Mouse (Mus musculus): ENCODE data around the gene Sdcbp2. TPM values are rescaled to one million over a fixed set of nuclear protein-coding genes. Genes with fewer than 3 reads are reported as not detected.

Sdcbp2 gene
- 0.20 TPM in 2 replicates for polyA plus RNA-seq (2015; fragmentation: Nextera tagmentation; extraction: Ambion mirVana)

DNA sequence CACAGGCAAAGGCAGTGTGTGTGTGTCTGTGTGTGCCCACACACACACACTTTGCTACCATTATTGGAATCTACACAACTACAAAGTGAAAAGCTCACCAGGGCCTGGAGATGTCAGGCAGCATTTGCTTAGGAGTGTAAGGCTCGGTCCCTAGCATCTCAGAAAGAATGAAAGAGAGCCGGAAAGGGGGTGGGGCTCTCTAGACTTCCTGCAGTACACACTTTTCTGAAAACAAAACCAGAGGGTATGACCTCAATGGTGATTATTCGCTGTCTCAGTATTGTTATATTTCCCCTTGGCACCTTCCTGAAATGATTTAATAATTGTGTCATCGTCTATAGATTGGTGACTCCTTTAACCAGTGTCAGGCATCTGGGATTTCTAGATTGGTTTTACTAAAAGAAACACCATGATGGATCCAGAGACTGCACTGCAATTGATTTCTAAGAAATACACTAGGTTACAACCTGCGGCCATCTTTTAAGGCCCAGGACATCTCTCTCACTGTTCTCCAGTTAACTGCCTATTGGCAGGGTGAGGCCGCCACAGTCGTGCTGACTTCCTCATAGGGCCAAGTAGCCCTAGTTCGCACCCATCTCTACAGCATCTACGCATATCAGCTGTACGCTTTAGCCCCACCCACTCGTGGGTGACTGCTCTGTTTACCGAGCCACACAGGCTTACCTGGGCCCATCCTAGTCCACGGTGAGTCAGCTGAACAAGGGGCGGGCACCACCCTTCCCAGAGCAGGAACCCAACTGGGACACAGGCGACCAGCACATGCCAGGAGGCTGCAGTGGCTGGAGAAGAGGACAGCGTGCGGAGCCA is at the start of gene Sdcbp2:
Sdcbp2 (plus strand) TSS at position 750 of the 828 bp plus-strand sequence.
- ATAC-seq (no peak), DNase-seq (no peak)
- H3K36me3 ChIP-seq (replicated peaks; ENCODE audit: insufficient read depth, low read length): no peaks in the 10 kb centered on the region
- no peak within 1 kb of the TSS for H3K9ac ChIP-seq (replicated peaks)
- WGBS (ENCODE audit: insufficient replicate concordance): 57% methylated on average over 17 of the region's 17 CpGs
- no peak within 1 kb of the TSS for H3K4me2 ChIP-seq (ENCODE audit: low read depth, low read length)
- peaks cover 14% of the 10 kb centered on the region for H3K4me1 ChIP-seq (ENCODE audit: insufficient read depth)
- no peaks in the 10 kb centered on the region for H3K9me3 ChIP-seq (ENCODE audit: low read length)
- no peak within 1 kb of the TSS; the same call in 1 of the 2 replicates for H3K27ac ChIP-seq (ENCODE audit: low read depth)
- H3K27me3 ChIP-seq (ENCODE audit: insufficient read depth, low read length): no peaks in the 10 kb centered on the region
- TF ChIP-seq EP300 (IDR thresholded peaks at IDR 0.05; ENCODE audit: low read depth): no peak
- no peak for TF ChIP-seq CTCF (IDR thresholded peaks at IDR 0.05; ENCODE audit: low read depth)
- H3K4me3 ChIP-seq (ENCODE audit: low read depth, low read length): no peak within 1 kb of the TSS

DNA sequence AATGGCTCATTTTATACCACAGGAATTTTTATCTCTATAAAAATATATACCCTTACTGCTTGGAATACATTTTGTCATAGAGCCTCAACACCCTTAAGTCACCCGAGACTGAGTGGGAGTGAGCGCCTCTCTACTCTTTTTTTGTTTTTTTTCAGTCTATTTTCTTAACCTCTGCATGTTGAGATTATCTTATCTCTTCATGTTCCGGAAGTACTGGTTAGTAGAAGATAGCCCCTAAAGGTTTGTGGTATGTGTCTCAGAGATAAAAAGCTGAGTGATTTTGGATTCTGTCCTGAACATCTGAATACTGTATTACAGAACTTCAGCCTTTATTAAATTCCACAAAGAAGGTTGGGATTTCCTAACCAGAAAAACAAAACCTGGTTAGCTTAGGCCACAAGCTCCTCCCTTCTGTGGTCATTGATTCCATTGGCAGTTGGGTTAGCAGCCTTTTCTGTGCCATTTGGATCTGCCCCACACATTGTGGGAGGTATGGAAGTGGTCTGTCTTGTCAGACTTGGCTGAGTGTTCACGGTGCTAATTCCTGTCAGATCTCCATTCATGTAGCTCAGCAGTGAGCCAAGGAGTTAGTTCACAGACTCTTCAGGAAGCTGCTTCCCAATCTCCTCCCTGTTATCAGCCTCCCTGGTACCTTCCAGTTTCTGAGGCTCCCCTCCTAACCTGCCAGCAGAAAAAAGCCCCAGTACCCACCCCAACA is 47.9 kb upstream of the Sdcbp2 start:
- no peaks in the 10 kb centered on the region for H3K36me3 ChIP-seq (replicated peaks; ENCODE audit: insufficient read depth, low read length)
- H3K27me3 ChIP-seq (ENCODE audit: insufficient read depth, low read length): no peaks in the 10 kb centered on the region
- H3K9me3 ChIP-seq (ENCODE audit: low read length): no peaks in the 10 kb centered on the region
- no peaks in the 10 kb centered on the region for H3K4me1 ChIP-seq (ENCODE audit: insufficient read depth)
- H3K4me3 ChIP-seq (ENCODE audit: low read depth, low read length): no peak overlapping the region
- WGBS (ENCODE audit: insufficient replicate concordance): 34% methylated on average over 4 of the region's 4 CpGs
- DNase-seq (no peak), ATAC-seq (peak; percentile 43; the same call in 1 of the 2 replicates)
- H3K27ac ChIP-seq (ENCODE audit: low read depth): no peak overlapping the region
- TF ChIP-seq CTCF (IDR thresholded peaks at IDR 0.05; ENCODE audit: low read depth) (no peak), EP300 (IDR thresholded peaks at IDR 0.05; ENCODE audit: low read depth) (peak; percentile 70)
- H3K9ac ChIP-seq (replicated peaks): no peak overlapping the region
- H3K4me2 ChIP-seq (ENCODE audit: low read depth, low read length): no peak overlapping the region

DNA sequence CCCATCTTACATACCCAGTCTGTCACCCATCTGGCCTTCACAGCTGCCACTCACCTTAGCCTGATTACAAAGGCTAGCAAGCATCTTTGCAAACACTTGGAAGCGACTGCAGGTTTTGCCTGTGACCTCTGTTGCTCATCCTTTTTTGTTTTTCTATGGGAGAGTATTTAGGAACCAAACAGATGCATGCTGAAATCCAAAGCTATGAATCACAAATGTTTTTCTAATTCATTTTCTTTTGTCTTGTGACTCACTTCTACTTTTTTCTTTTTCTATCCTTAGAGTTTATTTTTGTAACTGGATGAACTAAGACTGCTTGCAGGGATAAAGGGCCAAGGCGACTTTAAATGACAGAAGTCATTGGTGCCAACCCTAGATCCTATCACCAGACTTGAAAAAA is 46.9 kb upstream of the Sdcbp2 start:
- no peaks in the 10 kb centered on the region for H3K36me3 ChIP-seq (replicated peaks; ENCODE audit: insufficient read depth, low read length)
- no peak for ATAC-seq
- no peak for DNase-seq
- H3K9ac ChIP-seq (replicated peaks): no peak overlapping the region
- WGBS (ENCODE audit: insufficient replicate concordance): 64% methylated on average over 2 of the region's 2 CpGs
- no peak overlapping the region for H3K27ac ChIP-seq (ENCODE audit: low read depth)
- H3K4me2 ChIP-seq (ENCODE audit: low read depth, low read length): no peak overlapping the region
- no peaks in the 10 kb centered on the region for H3K27me3 ChIP-seq (ENCODE audit: insufficient read depth, low read length)
- no peak for TF ChIP-seq EP300 (IDR thresholded peaks at IDR 0.05; ENCODE audit: low read depth)
- no peak for TF ChIP-seq CTCF (IDR thresholded peaks at IDR 0.05; ENCODE audit: low read depth)
- H3K9me3 ChIP-seq (ENCODE audit: low read length): no peaks in the 10 kb centered on the region
- H3K4me3 ChIP-seq (ENCODE audit: low read depth, low read length): no peak overlapping the region
- H3K4me1 ChIP-seq (ENCODE audit: insufficient read depth): peaks cover 5% of the 10 kb centered on the region; the same call in 1 of the 2 replicates

DNA sequence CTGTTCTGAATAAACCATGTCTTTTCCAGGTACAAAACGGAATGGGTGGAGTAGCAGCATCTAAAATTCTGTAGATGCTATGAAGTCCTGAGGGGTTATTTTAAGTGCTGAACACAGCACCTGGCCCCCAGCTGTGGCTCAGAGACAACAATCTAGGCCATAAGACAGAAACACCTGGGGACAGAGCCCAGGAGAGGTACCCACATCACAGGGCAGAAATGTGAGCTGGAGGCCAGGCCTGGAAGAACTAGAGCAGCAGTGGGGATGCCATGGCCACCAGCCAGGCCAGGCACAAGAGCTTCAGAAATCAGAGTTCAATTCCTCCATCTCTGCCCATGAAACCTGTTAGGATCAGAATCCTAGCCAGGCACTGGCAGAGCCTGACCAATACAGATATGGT is 44.4 kb upstream of the Sdcbp2 start:
- no peaks in the 10 kb centered on the region for H3K9me3 ChIP-seq (ENCODE audit: low read length)
- peaks cover 7% of the 10 kb centered on the region; the same call in 1 of the 2 replicates for H3K4me1 ChIP-seq (ENCODE audit: insufficient read depth)
- TF ChIP-seq EP300 (IDR thresholded peaks at IDR 0.05; ENCODE audit: low read depth) (no peak), CTCF (IDR thresholded peaks at IDR 0.05; ENCODE audit: low read depth) (no peak)
- no peaks in the 10 kb centered on the region for H3K36me3 ChIP-seq (replicated peaks; ENCODE audit: insufficient read depth, low read length)
- no peak overlapping the region for H3K27ac ChIP-seq (ENCODE audit: low read depth)
- ATAC-seq (no peak), DNase-seq (no peak)
- WGBS (ENCODE audit: insufficient replicate concordance): 65% methylated on average over 1 of the region's 1 CpGs
- no peak overlapping the region for H3K9ac ChIP-seq (replicated peaks)
- H3K4me2 ChIP-seq (ENCODE audit: low read depth, low read length): no peak overlapping the region
- H3K4me3 ChIP-seq (ENCODE audit: low read depth, low read length): no peak overlapping the region
- no peaks in the 10 kb centered on the region for H3K27me3 ChIP-seq (ENCODE audit: insufficient read depth, low read length)

DNA sequence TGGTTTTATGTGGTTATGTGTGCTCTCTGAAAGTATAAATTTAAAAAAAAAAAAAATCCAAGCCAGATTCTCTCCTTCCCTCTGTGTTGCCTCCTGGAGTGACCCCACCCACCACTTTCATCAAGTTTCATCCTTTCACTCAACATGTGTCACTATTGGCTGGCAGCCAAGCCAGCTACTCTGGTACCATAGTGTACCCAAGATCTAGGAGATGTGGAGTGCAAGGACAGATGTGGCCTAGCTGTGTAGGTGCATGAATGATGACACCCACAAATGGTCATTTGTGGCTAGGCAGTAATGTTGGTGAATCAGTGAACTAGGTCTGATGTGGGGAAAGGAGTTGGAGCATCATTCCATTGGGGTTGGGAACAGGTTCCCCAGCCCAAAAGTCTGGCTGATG is 43.3 kb upstream of the Sdcbp2 start:
- DNase-seq: no peak
- no peak for TF ChIP-seq EP300 (IDR thresholded peaks at IDR 0.05; ENCODE audit: low read depth)
- TF ChIP-seq CTCF (IDR thresholded peaks at IDR 0.05; ENCODE audit: low read depth): no peak
- Histone ChIP-seq H3K4me2 (ENCODE audit: low read depth, low read length) (no peak overlapping the region), H3K4me1 (ENCODE audit: insufficient read depth) (peaks cover 7% of the 10 kb centered on the region; the same call in 1 of the 2 replicates), H3K9me3 (ENCODE audit: low read length) (no peaks in the 10 kb centered on the region), H3K36me3 (replicated peaks; ENCODE audit: insufficient read depth, low read length) (no peaks in the 10 kb centered on the region), H3K4me3 (ENCODE audit: low read depth, low read length) (no peak overlapping the region), H3K27ac (ENCODE audit: low read depth) (no peak overlapping the region), H3K27me3 (ENCODE audit: insufficient read depth, low read length) (no peaks in the 10 kb centered on the region), H3K9ac (replicated peaks) (no peak overlapping the region)
- ATAC-seq: no peak

Data from liver, postnatal 0 days (tissue).